Mouse (Mus musculus) c-Kit-positive CD71-positive TER-119-positive erythroid progenitor cells, embryonic 14.5 days (primary cell): ENCODE results near the gene Dmd.

Experiments used
- DNase-seq: peaks from one replicate; pipeline ENCODE4 v3.0.0-alpha.2; 2013; ENCODE audit warnings: low spot score

Gene Dmd

DNA sequence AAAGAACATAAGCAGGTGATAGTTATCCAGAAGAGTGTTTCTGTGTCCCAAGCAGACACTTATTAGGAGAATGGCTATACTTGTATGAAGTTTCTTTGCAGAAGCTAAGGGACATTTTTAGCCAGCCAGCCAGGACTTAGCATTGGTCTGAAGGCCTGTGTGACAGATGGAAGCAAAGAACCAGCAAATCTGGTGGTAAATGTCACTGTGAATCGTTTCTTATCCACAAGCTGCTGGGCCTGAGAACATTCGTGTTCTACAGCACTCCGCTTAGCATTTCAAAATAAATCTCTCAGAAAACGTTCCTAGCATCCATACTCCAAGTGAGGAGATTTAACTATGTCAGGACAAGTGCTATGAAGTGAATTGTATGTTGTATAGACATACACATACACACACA is 1486.9 kb downstream of the Dmd start:
- no peak for DNase-seq

DNA sequence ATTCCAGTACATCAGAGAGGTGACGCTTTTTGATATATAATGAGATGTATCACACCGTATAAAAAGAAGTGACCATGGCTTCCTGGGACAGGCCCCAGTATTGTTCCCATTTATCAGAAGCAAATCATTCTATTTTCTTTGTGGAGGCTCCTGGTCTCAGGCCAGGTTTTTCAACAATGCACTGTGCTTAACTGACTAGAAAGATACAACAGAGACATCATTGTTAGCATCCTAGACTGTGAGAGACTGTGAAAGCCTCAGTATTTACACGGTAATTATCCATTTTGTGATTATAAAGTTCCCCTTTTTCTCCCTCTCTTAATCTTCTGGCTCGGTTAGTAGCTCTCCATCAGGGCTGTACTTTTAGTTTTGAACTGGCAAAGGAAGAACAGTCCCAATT is 1487.9 kb downstream of the Dmd start:
- no peak for DNase-seq

DNA sequence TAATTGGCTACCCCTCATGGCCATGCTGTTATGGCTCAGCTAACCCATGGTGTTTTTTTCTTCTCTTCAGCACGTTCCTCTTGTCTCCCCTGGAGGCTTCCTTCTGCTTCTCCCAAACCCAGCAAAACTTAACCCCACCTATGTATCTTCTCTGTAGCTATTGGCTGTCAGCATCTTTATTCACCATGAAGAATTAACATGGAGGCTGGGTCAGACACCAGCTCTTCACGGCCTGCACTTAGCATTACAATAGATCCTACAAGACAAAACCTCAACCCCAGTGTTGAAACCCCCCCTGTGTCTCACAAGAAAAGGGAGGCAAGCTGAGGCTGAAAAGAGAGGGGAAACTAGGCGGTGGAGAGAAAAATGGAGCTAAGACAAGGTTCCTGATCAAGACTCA is 1494.3 kb downstream of the Dmd start:
- no peak for DNase-seq

DNA sequence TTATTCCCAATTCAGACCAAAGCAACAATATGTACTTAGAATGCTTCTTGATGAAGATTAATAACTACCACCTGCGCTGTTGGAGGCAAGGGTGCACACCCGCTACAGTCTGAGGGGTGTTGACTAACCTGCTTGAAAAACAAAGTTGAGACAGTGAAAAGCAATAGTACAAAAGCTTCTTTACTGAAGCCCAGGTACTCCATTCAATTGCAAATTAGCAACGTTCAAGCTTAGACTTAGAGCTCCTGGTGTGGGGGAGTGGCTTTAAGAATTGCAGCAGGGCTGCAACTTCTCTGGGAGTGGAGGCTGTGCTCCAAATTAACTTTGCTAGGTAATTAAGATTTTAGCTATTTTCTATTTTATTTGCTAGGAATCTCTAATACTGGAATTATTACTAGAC is 1495.3 kb downstream of the Dmd start:
- DNase-seq = no peak

DNA sequence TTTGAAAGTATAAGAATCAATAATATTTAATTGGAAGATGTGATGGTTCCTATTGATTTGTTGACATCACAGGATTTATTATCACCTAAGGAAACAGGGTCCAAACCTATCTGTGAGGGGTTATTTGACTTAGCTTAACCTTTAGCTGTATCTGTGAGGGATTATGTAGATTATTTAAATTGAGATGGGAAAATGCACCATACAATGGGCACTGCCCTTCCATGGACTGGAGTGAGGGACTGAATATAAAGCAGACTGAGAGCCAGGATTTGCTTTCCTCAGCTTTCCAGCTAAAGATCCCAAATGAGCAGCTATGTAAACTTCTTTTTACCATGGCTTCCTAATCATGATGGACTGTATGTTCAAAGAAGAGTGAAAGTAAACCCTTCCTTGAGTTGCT is 1496.0 kb downstream of the Dmd start:
- no peak for DNase-seq

DNA sequence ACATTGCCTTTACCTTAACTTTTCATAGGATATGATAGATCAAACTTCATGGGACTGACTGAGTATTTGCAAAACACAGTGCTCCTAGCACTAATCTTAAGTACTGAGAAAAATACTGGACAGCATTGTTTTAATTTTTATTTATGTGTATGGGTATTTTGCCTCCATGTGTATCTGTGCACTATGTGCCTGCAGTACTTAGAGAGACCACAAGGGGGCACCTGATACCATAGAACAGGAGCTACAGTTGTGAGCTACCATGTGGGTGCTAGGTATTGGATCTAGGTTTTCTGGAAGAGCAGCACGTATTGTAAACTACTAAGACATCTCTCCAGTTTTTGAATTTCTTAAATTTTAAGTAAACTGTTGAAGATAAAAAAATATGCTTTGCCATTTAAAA is 1505.8 kb downstream of the Dmd start:
- DNase-seq = peak; percentile 23

DNA sequence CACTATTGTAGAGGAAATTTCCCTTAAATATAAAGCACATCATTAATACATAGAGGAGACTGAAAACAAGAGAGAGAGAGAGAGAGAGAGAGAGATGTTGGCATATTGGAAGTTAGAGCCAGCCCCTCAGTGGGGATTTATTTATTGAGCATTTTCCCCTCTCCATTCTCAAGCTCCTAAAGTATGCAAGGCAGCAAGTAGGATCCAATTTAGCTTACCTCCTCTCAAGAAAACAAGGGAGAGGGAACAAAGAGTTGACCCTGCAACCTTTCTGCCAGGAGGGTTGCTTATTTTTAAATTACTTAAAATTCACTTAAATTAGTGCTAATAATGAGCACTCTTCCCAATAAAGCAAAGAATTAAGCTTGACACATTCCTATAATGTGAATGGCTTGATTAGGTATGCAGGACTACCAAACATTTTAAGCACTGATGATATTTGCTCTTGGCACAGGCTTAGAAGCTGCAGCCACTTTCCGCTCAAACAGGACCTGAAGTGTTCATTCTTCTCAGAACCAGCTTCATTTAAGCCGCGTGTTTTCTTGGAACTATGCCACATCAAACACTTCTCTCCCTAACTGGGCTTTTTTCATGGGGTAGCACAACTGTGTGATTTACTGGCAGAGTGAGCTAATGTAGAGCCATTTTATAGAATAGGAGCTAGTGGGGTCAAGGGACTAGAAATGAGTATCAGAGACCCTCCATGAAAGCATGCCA is 1566.1 kb downstream of the Dmd start:
- DNase-seq = no peak

DNA sequence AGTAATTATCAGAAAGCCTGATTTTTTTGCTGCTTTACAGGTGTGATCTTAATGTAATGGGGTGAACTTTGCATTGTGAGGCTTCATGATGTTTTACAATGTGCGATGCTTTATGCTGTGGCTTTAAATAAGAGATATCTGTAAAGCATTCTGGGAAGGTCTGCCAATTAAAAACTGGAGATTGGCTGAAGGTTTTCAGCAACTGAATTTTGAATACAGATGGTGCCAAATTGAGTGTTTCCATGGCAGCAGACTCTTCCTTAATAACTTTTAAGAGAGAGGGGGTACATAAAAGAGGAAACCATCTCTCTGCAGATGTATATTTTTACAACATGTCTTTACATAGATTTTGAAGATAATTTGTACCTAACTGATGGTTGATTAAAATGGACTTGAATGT is 1603.3 kb downstream of the Dmd start:
- DNase-seq = no peak

DNA sequence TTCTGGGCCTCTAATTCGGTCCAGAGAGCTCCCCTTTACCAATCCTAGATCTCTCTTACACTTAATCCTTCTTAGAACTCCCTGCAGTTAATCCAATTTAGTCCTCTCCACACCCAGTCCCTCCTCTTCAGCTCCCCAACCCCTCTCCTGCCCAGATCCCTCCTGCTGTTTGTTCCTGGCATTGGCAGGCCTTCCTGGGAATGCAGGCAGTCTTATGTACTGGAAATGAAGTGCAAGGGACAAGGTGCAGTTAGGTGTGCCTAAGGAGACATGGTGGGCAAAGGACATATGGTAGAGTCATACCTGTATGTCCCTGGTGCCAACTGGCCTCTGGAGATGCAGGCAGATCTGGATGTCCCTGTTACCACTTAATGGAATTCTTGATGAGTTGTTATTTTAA is 1604.8 kb downstream of the Dmd start:
- DNase-seq = no peak

DNA sequence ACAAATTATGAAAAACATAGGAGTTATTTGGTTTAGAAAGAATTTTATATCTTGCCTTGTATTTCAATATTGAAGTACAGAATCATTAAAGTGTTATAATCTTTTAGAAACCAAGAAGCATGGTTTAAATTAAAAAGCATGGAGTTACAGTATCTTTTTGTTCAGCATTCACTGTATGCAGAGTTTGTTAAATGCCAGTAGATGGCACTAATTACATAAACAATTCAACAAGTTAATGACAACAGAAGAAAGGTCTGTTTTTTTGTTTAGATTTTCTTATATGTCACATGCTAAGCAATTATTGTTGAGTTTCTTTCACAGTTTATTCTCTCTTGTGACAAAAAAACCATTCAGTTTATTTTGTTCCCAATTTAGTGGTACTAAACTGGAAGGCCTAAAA is 1649.8 kb downstream of the Dmd start:
- no peak for DNase-seq

DNA sequence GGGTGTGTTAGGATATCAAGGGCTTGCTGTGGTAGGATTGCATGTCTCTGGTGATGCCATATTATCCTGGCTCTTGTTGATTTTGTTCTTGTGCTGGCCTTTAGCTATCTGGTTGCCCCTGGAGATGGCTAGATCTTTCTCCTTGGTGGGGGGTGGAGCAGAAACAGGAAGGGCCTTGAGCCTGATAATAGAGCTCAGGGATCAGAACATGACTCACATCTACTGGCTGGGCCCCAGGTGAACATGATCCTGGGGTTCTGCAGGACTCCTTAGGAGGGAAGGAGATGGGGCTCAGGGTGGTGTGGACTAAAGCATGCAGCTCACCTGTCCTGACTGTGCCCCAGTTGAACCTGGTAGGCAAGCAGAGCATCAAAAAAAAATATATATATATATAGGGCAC is 1691.8 kb downstream of the Dmd start:
- DNase-seq = no peak

DNA sequence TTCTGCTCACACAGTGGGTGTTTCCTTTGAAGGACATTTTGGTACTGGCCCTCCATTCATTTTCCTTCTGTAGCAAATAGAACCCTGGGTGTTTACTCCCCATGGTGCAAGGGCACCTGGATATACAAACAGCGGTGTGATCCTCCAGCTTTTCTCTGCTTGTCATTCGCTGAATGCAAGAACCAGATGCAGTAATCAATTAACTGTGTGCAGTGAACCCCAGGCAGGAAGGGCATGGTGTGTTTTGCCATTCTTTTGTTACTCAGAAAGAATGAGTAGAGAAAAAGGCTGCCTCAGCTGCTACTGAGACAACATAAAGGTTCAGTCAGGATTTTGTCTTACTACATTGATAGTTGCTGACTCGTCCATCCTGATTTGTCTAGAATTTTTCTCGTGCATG is 1799.0 kb downstream of the Dmd start:
- no peak for DNase-seq

DNA sequence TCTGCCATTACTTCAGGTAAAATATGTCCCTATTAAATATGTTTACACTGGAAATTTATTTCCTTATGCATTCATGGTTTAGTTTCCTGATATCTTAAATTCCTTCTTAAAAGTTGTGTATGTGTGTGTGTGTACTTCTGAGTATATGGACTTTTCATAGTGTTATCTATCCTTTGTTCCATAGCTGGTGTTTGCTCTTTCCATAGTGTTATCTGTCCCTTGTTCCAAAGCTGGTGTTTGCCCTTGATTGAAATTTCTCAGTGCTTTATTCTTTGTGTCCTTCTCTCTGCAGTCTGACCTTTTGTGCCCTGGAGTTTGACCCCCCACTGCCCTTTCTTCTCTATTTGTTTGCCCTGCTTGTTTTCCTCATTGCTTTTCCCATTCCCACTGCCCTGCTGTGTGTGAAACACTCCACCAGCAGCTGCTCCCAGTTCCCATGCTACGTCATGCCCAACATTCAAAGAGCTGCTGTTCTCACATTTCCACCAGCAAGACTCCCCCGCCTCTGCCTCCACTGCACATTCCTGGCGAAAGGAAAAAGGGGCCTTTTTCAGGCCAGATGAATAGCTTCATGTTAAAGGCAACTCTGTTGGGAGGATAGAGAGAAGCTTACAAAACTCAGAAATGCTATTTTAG is 1911.5 kb downstream of the Dmd start:
- no peak for DNase-seq

DNA sequence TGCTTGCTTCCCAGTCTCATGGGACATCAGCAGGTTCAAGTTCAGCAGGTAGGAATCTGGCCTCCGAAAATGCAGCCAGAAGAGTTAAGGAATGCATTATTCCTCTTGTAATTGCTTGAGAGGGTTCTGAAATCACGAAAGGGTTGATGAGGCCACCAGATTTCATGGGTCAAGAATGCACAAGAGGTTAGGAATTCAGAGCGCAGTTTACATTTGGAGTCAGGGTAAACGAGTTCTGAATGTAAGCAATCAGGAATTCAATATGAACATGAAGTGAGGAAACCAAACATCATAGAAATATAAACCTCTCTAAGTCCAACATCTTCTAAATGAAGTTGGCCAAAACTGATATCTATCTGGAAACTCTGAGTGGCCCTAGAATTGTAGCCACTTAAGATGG is 1924.4 kb downstream of the Dmd start:
- no peak for DNase-seq

DNA sequence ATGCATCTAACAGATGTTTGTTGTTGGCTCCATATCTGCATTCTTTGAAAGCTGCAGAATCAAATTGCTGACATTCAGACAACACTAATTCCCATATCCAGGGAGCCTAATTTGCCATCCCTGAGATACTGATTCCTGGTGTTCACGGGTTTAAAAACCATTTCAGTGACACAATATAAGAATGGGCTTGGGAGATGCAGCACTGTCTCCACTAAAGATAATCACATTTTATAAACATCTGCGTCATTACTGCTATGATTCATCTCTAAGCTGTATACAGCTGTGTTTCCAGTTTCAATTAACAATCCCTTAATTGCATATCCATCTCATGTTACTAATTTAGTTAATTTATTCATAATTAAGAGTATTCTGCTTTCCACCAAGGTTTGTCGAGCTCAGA is 1929.5 kb downstream of the Dmd start:
- no peak for DNase-seq

DNA sequence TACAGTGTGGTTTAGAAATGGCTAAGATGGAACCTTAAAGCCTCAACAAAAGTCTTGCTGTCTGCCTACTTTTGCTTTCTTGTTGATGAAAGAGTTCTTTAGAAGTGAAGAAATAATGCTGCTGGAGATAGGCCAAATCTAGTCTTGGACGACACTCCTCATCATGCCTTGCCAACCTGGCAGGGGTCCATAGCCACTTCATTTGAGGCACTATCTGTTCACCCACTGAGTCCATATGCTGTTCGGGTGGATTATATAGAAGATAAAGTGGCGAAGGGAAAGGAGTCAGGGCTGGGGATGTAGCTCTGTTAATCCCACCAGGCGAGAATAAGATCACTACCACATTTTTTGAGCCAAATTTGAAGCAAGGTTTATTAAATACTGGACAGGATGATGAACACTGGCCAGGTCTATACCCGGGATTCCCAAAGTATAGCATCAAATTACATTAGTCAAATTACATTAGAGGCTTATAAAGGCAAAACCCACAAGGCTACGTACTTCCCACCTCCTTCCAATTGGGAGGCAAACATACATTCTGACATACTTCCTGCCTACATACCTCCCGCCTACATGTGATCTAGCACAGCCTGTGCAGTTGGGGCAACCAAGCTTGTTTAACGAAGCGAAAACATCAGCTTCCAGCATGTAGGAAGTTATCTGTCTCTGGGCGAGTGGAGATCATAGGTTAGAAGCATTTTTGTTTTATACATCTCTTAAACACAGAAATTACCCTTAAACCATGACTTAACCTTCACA is 1984.2 kb downstream of the Dmd start:
- no peak for DNase-seq

DNA sequence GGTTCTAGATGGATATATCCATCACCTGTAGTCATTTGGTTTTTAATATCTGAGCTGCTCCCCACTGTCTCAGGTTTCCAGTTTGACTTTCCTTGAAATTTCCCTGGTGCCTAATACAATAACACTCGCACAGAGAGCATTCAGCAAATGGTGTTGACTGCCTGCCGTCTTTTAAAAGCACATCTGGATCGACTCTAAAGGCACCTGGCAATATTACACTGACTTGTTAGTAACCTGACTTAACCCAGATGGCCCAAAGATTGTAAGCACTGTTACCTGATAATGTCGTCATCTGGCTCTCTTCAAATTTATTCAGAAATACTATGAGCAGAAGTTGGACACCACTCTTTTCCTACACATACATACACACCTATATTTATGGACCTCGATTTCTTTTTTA is 2011.9 kb downstream of the Dmd start:
- no peak for DNase-seq

DNA sequence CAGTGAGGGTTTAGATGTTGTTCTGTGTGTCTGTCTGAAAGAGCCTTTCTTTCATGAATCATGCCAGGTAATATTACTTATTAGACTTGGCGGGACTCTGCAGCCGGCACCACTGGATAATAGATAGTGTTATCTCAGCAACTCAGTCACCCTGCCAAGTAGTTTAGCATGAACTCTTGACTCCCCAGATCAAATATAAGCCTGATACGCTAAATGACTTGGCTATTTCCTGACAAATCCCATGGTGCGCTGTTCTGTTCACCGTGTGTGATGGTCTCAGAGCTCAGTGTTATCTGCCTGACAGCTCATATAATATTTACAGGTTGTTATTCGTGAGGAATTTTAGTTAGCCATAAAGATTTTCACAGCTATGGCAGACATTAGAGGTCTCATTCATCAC is 2012.3 kb downstream of the Dmd start:
- DNase-seq = no peak

DNA sequence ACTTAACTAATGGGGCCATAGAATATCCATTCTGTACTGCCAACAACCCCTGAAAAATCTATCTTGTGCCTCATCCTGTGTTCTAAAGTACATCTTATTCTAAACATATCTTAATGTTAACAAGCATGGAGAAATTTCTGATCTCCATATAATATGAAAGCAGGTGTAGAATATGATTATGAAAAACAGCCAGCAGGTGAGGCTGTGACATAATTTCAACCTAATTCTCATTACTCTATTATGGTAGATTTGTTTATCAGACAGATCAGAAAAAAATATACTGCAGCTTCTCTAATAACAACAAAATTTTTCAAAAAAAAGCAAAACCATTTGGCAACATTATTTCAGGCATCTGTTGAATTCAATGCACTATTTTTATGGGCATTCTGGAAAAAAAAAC is 2059.6 kb downstream of the Dmd start:
- DNase-seq = no peak

DNA sequence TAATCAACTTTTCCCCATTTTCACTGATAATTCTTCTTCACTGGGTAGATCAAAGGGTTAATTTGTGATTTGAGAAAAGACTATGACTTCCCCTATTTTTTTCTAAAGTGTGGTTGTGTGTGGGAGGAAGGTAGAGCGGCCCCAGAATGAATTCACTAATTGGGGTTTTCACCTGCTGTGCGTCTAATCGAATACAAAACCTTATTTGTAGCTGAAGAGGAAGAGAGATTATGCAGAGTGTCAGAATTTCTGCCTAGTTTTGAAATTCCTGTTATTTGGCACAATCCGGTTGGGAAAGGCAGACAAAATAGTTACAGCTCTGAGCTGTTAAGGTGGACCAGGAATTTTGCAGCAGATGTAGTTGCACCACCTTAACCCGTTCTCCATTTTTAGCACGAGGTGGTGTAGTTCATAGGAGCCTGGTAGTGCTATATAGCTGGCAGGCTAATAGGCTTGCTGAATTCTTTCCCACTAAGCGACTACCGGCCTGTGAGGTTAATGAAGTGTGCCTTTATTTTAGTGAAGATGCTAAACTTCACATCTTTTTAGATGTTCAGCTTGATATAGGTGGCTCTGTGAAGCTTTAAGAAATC is 2092.9 kb downstream of the Dmd start:
- DNase-seq = no peak

DNA sequence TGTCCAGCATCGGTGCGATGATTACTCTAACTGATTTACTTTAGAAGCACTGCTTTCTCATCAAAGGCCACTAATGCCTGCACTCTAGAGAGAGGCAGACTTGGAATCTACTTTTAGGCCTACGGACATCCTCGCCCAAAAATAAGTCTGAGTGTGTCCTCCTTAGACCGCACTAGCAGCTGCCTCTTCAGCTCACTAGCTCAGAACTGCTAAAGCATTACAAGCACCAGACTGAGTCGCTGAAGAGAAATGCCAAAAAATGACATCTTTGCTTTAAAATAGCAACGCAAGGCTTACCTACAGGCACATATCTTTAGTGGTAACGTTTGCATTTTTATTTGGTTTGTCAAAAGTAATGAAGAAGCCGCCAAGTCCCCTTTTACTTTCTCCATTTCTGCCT is 2098.0 kb downstream of the Dmd start:
- DNase-seq = no peak

DNA sequence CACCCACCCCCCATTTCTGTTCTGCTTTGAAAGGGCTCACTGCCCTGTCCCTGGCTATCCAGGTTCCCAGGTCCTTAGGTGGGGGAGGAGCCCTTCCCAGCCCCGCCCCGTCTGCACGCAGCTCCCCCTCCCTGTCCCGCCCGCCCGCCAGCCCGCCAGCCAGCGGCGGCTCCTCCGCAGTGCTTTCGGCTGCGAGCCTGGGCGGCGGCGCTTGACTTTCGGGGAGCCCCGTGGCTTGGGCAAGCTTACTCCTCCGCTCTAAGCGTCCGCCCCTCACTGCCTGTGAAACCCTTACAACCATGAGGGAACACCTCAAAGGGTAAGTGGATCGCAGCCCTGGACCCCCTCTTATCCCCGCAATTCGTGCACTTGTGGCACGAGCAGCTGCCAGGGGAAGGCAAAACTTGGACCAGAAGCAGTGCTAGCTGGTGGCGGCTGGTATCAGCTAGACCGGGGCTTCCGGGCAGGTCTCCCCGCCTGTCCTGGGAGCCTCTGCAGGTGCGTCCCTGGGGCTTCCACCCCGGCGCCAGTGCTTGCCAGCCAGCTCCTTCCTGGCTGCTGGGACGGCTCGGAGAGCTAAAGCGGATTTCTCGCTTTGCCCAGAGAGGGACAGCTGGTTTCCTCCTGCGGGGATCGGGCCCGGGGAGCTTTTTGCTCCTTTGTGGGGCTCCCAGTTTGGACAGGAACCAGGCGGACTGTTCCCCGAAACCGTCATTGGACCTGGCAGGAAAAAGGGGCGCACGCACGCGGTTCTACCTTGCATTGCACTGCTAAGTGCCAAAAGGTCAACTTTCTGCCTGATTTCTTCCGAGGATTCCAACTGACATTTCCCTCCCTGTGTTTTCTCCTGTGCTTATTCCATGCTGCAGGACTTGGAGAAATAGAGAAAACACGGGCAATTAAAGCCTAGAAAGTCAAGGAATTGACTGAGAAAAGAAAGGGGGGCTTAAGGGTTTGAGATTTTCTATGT is 2099.8 kb downstream of the Dmd start:
- DNase-seq = peak; percentile 27
